Mouse (Mus musculus) left cerebral cortex, postnatal 10 days (tissue): ENCODE results near the gene A630010A05Rik. TPM values are rescaled to one million over a fixed set of nuclear protein-coding genes. Genes with fewer than 3 reads are reported as not detected.
"Not testable (repeated sequence)": the region's sequence is repeated elsewhere in the genome, so short reads cannot be mapped to it uniquely, and the experiment has no call there.

Experiments
- DNase-seq, 2 experiments: peaks; one replicate each; pipeline ENCODE4 v3.0.0; 2021 to 2022; ENCODE audit warnings: low spot score in 2 of 2, mixed read lengths in 1 of 2; ENCODE audit errors: extremely low spot score in 1 of 2
- intact Hi-C: fragments of 180-260 bp; cut with DNase I; formaldehyde crosslinking; loops from one replicate; pipeline ENCODE4 v1.15.1; 2025
- total RNA-seq, 2 experiments: library from RNA; stranded (reverse); gene quantifications; 2 replicates each; pipeline ENCODE4 v1.2.3; 2021

A630010A05Rik gene
- total RNA-seq: not detected

DNA sequence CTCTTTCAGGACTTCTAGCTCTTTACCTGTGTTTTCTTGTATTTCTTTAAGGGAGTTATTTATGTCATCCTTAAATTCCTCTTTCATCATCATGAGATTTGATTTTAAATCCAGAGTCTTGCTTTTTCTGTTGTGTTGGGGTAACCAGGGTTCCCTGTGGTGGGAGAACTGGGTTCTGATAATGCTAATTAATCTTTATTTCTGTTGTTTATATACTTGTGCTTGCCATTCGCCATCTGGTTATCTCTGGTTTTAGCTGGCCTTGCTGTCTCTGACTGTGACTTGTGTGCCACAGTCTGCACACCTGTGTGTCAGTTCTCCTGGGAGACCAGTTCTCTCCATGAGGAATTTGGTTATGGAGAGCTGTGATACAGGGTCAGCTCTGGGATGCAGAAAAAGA, at the start of gene A630010A05Rik:
TSS of gene A630010A05Rik (plus strand) at position 301 of the 400 bp plus-strand sequence.
- intact Hi-C loops: no loop called here
- DNase-seq: no peak

DNA sequence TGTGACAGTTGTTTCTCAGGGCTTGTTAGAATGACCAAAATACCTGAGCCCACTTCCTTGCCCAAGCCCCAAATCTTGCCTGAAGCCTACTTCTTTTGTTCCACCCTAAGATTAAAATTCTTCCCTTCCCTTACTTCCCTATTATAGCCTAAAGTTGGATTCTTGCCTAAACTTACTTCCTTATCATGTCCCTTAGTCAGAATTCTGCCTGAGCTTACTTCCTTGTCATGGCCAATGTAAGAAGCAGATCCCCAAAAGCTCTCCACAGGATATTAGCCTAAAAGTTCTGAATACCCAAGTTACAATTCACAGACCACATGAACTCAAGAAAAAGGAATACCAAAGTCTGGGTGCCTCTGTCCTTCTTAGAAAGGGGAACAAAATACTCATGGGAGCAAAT, 26.4 kb upstream of the A630010A05Rik start:
- intact Hi-C loops: no loop called here
- no peak for DNase-seq

- DNase-seq, intact Hi-C loops: not testable (repeated sequence)
Observed at GRCm38 (mm10) chr16:14557191-14557590, 4.9 kb upstream of the A630010A05Rik start.

Other genes starting within 250 kb of the A630010A05Rik start
- gene Fopnl, start 244.9 kb upstream of the A630010A05Rik start, total RNA-seq: 10 to 100 TPM; 54.4 to 60.7 TPM
- 10 to 100 TPM; 17.3 to 19.6 TPM for gene Abcc1, start 200.8 kb upstream of the A630010A05Rik start, total RNA-seq